20 mouse cellular contexts compared by ENCODE assay signal in genomic region chr5:129578201-129578600, GRCm38 (mm10). TPM values are rescaled to one million over a fixed set of nuclear protein-coding genes. Genes with fewer than 3 reads are reported as not detected.
DNase-seq lines count a peak whose midpoint lies in the region; ATAC-seq lines count a peak whose summit lies in the region.
"Had no signal": no experiment of that assay in that cellular context is flagged by ENCODE, and none has a peak within 500 bp of the region (broad histone marks: within the 10 kb centered on the region; RNA-seq: fewer than 3 reads in every experiment).

No protein-coding gene starts in this region.

- ATAC-seq in kidney, embryonic 16.5 days (ENCODE audit: low FRiP score, low TSS enrichment) = no peak
- ATAC-seq: CD4-positive, CD25-positive, alpha-beta regulatory T cell, adult 4 months; intestine, embryonic 16.5 days had no signal

- 0 out of 2 replicates have a peak, but pooled peaks cover under 1% of the 10 kb centered on the region for H3K36me3 ChIP-seq in kidney, embryonic 16.5 days (ENCODE audit: insufficient read depth, low read length)
- H3K36me3 ChIP-seq: heart, embryonic 15.5 days had no signal

- DNase-seq in kidney, adult 11 months = peak; percentile 75
- DNase-seq in 416B (ENCODE audit: low read depth) (peak; percentile 12), MN1 (ENCODE audit: low spot score) (peak; percentile 29)
- peak; percentile 84 for DNase-seq in kidney, adult 9 months
- no peak for DNase-seq in heart, postnatal 10 days
- DNase-seq in layer of hippocampus, adult 11-12 months (ENCODE audit: low spot score) = no peak
- DNase-seq: cerebellum, adult 11-12 months; gastrocnemius, adult 2 months; heart, adult 2 months; right cerebral cortex, adult 18-20 months; thymus, postnatal 4 days had no signal

- no peak overlapping the region for H3K27ac ChIP-seq in kidney, embryonic 16.5 days (ENCODE audit: low read length)
- H3K27ac ChIP-seq: embryonic facial prominence, embryonic 13.5 days; gastrocnemius, adult 2 months; heart, adult 2 months; heart, embryonic 15.5 days; hindbrain, embryonic 13.5 days; macrophage had no signal

- no peaks in the 10 kb centered on the region for H3K9me3 ChIP-seq in kidney, embryonic 16.5 days (ENCODE audit: low read length)
- H3K9me3 ChIP-seq: embryonic facial prominence, embryonic 13.5 days; G1E; heart, embryonic 15.5 days; hindbrain, embryonic 13.5 days had no signal

- intact Hi-C loops in heart, postnatal 10 days (cut with DNase I) = no loop called here

- H3K27me3 ChIP-seq in kidney, embryonic 16.5 days (ENCODE audit: insufficient read depth, low read length) = peaks cover 20% of the 10 kb centered on the region

- H3K4me1 ChIP-seq in kidney, embryonic 16.5 days (ENCODE audit: insufficient read depth, low read length) = no peaks in the 10 kb centered on the region
- H3K4me1 ChIP-seq: heart, embryonic 15.5 days had no signal

- no peak overlapping the region for H3K4me2 ChIP-seq in kidney, embryonic 16.5 days (replicated peaks; ENCODE audit: low read depth, low read length)
- H3K4me2 ChIP-seq: embryonic facial prominence, embryonic 13.5 days; heart, embryonic 15.5 days; hindbrain, embryonic 13.5 days; midbrain, embryonic 11.5 days had no signal

- no peak overlapping the region for H3K9ac ChIP-seq in kidney, embryonic 16.5 days (replicated peaks; ENCODE audit: low read length)
- H3K9ac ChIP-seq: embryonic facial prominence, embryonic 13.5 days; heart, embryonic 15.5 days; hindbrain, embryonic 13.5 days had no signal

- no peak overlapping the region for H3K4me3 ChIP-seq in kidney, embryonic 16.5 days (ENCODE audit: low read length)
- H3K4me3 ChIP-seq: embryonic facial prominence, embryonic 13.5 days; gastrocnemius, adult 2 months; heart, adult 2 months; heart, embryonic 15.5 days; hindbrain, embryonic 13.5 days had no signal

- 27% methylated on average over 12 of the region's 12 CpGs for WGBS in kidney, embryonic 16.5 days

RNA-seq across cellular contexts. Expression of gene Mmp17, which starts 5.8 kb away (rescaled TPM):
- 3.3 and 4.7 TPM in 2 replicates for polyA plus RNA-seq in kidney, embryonic 16.5 days (2015; fragmentation: Nextera tagmentation; extraction: Ambion mirVana)
- total RNA-seq in heart, postnatal 10 days (2021) = 1 to 10 TPM in 1 of 2 experiments, under 1 TPM in 1; 0.89 to 1.7 TPM
- polyA plus RNA-seq: macrophage had no signal

Comparison
In these comparisons a context has a peak if more than half of its experiments do, and no peak if none do; other contexts are left out.
1. DNase-seq: peak in kidney, adult 11 months (single experiment), 416B (single experiment), MN1 (single experiment) and kidney, adult 9 months (single experiment); none in heart, postnatal 10 days (0 of 2) and layer of hippocampus, adult 11-12 months (single experiment).